Mouse (Mus musculus) adrenal gland, postnatal 10 days (tissue): ENCODE results near the gene Paqr7. TPM values are rescaled to one million over a fixed set of nuclear protein-coding genes. Genes with fewer than 3 reads are reported as not detected.
A peak's percentile ranks its signal among the peaks of the same experiment; 100 is the strongest.

ENCODE experiments used
- DNase-seq: peaks from one replicate; pipeline ENCODE4 v3.0.0; 2021; ENCODE audit warnings: mixed read lengths
- total RNA-seq, 2 experiments: library from RNA; stranded (reverse); gene quantifications; 2 replicates each; pipeline ENCODE4 v1.2.3; 2021

Paqr7 gene
- total RNA-seq, 2 experiments from 2014 or later, result 23.5 to 28.6 TPM

DNA sequence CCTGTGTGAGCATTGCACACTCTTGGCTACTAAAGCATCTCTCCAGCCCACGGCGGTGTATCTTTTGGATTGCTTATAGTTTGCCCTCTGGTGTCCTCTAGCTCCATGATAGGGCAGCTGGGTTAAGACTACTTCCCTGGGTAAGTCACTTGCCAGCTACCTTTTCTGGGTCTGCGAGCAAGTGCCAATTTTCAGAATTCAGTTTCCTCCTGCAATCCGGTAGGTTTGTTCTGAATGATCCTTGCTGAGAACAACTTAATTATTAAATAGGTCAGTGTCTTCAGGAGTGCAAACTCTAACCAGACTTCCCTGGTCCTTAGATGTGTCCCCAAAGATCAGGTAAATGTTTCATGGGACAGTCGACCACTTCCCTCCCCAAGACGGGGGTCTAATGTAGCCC, 4.6 kb downstream of the Paqr7 start:
- no peak for DNase-seq

DNA sequence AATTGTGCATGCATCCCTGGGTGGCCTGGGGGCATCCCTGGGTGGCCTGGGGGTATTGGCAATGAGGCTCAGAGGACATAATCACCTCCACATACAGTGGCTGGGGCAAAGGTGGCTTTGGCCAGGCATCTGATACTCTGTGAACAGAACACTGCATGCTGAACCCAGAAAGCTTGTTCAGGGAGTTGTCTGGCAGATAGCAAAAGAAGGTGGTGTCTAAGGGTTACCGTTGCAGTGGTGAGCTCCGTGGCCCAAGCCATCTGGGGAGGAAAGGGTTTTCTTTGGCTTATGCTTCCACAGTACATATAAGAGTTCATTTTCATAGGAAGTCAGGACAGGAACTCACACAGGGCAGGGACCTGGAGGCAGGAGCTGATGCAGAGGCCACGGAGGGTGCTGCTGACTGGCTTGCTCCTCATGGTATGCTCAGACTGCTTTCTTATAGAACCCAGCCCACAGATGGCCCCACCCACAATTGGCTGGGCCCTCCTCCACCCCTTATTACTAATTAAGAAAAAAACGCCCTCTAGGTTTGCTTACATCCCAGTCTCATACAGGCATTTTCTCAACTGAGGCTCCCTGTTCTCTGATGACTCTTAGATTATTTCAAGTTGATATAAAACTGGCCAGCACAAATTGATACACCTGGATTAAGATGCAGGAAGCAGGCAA, 7.3 kb downstream of the Paqr7 start:
- no peak for DNase-seq

DNA sequence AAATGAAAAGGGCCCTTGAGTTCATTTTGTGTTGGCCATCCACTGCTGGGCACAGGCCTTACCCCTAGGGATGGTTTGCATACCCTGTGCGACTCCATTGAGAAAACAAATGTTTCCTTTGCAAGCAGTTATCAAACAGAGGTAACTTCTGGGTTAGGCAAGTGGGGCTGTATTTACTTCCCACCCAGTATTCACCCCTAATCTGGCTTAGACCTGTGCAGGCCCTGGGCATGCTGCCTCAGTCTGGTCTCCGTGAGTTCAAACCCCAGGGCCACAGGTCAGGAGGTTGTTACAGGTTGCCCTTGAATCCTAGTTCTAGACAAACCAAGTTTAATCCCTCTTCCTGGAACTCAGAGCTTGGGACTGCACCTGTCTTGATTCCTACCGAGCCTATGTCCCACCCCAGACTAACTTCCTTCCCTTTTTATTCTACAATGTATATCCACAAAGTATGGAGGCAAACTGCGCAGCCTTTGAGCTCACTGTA, 8.8 kb downstream of the Paqr7 start:
- DNase-seq, result no peak

DNA sequence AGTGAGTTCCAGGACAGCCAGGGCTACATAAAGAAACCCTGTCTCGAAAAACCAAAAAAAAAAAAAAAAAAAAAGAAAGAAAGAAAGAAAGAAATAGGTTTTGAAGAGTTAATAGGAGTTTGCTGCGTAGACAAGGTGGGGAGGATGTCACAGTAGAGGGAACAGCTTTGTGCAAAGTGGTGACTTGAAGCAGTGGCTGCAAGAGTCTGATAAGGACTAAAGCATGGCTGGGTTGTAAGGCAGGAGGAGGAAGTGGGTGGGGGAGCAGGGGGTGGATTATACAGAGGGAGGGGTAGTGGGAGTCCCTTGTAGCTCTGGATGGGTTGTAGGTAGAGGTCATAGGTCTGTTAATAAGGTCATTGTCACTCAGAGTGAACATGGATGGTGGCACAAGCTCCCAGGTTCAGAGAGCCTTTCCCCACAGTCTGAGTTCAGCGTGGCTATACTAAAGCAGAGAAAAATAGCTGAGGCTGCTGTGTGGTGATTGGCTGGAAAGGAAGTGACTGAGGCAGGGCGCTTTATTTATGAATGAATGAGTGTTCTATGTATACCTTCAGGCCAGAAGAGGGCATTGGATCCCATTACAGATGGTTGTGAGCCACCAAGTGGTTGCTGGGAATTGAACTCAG, 9.6 kb downstream of the Paqr7 start:
- DNase-seq, result no peak

DNA sequence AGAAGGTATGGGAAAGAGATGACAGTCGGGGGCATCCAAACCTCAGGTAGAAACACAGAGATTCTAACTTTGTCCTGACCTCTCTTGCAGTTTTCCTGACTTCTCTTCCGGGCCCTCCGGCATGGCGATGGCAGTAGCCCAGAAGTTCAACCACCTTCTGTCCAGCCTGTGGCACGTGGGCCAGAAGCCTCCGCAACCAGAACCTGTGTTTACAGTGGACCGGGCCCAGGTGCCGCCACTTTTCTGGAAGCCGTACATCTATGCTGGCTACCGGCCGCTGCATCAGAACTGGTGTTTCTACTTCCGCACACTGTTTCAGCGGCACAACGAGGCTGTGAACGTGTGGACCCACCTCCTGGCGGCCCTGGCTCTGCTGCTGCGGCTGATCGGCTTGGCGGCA, 10.2 kb downstream of the Paqr7 start:
- no peak for DNase-seq

DNA sequence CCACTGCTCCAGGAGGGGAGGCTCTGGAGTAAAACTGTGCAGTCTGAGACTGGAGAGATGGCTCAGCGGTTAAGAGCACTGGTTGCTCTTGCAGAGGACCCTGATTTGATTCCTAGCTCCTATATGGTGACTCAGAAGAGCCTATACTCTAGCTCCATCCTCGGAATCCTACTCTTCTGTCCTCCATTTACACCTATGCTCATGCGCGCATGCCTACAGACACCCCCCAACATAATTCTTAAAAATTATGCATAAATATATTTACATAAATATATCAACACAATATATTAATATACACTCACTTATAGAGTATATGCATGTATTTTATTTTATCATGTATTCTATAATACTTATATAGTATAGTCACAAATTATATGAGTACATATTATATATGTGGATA, 13.9 kb downstream of the Paqr7 start:
- no peak for DNase-seq

DNA sequence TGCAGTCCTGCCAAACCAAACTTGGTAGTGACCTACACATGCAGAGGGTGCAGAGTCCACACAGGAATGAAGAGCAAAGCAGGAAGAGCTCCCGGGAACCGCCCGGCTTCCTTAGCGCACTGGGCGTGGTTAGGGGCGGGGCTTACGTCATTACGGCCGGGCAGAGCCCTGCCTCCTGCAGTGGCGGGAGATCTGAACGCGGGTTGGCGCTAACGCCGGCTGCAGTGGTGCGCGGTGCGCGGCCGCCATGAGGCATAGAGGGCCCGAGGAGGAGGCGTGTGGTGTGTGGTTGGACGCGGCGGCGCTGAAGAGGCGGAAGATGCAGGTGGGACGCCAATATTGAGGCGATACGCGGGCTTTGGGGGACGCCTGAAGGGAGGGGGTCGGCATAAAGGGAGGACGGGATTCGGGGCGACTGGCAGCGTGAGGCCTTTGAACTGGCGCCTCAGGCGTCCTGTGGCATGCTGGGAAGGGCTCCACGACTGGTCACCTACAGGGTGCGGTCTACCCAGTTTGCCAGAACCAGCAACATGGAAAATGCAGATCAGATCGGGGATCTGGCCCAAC, 14.4 kb downstream of the Paqr7 start, which contains the start of gene Aunip:
TSS of gene Aunip (plus strand) at position 155 of the 567 bp plus-strand sequence.
- peak; percentile 96 for DNase-seq

DNA sequence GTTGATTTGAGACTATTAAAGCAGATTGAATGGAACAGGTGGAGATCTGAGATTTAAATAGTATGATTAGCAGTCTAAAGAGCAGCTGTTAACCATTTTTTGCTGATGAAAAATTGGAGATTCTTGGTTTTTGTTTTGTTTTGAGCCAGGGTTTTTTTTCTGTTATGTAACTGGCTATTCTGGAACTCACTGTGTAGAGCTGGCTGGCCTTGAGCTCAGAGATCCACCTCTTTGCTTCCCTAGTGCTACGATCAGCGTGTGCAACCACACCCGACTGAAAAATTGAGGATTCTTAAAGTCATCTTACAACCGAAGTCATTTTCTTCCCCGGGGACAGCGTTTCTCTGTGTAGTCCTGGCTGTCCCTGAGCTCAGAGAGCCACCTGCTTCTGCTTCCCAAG, 15.2 kb downstream of the Paqr7 start:
- no peak for DNase-seq

DNA sequence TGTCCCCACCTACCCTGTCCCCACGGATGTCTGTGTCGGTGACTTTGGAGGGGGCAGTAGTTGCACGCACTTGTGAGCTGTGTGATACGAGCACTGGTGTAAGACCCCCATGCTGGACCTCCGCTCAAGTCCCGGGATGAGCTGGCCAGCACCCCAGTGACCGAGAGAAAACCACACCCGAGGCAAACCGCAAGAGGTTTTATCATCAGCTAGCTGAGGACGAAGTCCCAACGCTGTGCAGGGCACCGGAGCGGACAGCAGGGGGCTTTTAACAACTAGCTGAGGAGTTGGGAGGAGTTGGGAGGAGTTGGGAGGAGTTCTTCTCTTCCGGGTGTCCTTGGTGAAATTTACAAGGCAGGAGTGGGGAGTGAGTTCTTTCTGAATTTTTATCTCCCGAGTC, 16.3 kb downstream of the Paqr7 start:
- DNase-seq, result peak; percentile 86

DNA sequence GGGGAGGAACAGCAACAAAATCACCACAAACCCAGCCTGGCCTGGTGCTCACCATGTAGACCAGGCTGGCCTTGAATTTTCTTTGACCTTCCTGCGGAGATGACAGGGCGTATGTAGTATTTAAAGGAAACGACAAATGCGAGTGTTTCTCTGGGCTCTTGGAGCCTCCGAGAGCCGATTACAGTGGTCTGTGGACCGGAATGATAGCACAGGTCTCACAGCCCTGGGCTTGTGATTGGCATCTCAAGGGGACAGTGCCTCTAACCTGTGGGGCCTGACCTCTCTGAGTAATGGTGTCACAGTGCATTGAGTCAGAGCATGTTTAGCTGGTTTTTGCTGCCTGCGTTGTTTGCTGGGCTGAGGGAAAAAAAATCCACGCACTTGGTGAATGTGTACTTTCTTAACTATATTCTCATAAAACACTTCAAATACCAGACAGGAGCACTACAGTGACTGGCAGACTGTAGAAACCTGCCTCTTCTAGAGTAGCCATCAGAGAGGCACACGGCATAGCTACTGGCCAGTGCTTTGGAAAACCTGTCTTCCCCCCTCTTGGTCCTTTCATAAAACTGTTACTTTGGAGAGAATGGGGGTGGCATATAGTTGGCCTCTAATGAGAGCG, 17.9 kb downstream of the Paqr7 start:
- no peak for DNase-seq

DNA sequence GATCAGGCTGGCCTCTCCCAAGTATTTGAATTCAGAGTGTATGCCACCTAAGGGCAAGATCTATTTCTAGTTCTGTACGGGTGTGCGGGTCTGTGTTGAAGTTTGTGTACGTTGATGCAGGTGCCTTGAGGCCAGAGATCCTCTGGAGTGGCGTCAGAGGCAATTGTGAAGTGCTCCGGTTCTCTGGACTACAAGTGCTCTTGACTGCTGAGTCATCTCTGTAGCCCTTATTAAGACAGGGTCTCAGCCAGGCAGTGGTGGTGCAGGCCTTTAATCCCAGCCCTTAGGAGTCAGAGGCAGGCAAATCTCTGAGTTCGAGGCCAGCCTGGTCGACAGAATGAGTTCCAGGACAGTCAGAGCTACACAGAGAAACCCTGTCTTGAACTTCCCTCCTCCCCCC, 19.1 kb downstream of the Paqr7 start:
- DNase-seq, result no peak

DNA sequence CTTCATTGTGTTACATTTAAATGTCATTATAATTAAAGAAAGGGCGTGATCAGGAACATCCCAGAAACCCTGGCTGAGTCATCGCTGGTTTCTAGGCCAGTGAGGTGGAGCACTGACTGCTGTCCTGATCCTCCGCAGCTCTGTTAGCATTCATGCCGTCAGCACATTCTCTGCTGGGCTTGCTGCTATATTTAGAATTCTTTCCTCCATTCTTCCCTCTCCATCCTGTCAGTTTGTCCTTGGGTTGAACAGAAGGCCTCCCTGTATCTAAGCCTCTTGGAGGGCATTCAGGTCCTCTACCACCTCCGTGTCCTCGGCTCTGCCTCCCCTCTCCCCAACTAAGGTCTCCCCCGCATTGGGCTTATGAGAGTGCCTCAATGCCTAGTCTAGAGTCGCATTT, 20.5 kb downstream of the Paqr7 start:
- peak; percentile 70 for DNase-seq

DNA sequence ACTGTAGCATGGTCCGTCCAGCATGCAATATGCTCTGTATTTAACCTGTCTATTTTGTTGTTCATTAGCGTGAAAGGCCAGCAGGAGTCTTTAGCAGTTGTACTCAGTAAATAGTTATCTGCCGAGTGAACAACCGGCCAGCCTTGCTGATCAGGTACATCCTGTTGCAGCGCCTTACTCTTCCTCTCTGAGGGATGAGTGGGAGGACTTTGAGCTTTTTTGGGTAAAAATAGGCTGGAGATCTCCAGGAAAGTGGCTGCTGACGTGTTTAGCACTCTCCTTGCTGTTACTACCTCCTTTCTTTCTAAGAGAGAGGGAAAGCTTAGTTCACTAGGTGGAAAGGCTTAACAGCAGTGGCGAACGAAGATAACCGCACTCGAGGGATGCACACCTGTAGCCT, 21.2 kb downstream of the Paqr7 start:
- no peak for DNase-seq

DNA sequence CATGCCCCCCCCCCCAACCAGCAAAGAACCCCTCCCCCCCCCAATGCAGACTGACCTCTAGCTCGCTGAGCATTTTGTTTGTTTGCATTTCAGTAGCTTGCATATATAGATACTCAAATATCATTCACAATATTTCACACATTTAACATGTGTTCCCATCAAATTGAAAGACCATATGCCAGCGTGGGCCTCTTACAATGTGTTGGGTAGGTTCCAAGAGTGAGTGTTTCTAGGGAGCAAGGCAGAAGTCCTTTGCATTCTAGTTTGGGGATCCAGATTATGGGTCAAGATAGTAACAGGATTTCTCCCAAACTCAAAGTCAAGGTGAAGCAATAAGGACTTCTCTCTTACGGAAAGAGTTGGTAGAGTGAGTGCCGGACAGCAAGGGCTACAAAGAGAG, 22.0 kb downstream of the Paqr7 start:
- no peak for DNase-seq

DNA sequence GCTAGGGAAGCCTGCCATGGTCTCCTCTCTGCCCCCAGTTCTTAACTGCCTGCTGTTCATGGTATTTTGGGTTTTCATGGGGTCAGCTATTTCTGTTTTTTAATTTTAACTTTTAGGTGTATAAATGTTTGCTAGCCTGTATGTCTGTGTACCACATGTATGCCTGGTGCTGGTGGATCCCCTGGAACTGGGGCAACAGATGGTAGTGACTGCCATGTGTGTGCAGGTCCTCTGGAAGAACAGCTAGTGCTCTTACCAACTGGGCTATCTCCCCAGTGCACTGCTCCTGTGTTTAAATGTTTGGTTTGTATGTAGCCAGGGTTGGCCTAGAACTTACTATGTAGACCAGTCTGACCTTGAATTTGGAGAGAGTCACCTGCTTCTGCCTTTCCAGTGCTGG, 22.8 kb downstream of the Paqr7 start:
- DNase-seq, result no peak

DNA sequence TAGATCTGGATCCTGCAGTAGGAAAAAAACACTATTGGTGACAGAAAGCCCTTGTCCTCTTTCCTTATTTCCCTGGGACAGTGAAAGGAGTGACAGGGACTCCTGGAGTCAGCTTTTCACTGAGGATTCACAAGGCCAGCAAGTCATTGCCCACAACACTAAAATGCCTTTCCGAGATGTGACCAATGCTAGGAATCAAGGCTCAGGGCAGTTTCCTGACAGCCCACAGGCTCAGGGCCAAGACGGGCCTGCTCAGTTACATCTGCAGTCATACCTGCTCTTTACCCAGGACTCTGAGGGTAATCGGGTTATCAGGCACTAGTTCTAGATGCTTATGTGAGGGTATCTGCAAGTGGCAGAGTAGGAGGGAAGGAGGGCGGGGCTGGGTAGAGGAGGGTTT, 26.9 kb downstream of the Paqr7 start:
- DNase-seq, result no peak

DNA sequence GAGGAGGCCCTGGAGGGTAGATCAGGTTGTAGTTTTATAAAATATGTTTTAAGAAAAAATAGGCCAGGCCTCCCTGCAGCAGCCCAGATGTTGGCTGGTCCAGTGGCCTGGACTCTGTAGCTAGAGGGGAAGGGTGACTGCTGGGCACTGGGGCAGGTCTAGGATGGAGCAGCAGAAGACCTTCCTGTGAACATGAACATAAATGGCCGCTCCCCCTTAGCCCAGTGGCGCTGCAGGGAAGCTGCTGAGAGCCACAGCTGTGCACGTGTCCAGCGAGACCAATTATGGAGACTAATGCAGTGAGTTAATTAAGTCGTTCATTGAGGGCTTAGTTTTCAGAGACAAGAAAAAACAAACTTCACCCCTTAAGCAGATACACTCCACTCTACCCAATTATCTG, 29.3 kb downstream of the Paqr7 start:
- DNase-seq, result no peak

DNA sequence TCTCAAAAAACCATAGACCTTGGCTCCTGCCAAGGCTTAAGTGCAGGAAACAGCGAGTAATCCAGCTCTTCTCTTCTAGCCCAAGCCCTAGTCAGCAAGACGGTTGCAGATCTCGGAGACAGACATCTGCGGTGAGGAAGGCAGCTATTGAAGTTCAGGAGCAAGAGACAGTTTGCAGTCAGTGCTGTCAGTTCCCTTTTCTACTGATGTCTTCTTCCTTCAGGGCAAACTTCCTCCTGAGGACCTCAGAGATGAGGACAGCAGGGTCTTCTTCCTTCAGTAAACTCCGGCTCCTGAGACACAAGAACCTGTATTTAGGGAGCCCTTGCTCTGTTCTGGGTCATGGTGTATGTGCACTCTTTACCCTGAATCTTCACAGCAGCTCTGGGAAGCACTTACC, 29.7 kb downstream of the Paqr7 start:
- no peak for DNase-seq

DNA sequence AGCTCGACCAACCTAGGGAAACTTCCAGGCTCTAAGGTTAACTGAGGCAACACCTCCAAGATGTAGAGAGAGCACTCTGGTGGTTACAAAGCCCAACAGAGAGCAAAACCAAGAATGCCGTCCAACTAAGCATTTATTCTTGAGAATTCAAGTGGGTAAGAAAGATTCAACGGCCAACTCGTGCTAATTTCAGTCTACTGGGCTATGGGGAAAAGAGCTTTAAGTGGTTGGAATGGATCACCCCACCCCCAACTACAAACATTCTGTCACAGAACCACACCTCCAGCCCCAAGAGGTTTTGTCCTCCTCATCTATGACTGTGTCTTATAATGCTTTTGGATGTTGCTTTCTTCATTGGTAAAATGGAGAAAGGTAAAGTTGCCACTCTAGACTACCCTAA, 36.4 kb downstream of the Paqr7 start:
- DNase-seq, result no peak

DNA sequence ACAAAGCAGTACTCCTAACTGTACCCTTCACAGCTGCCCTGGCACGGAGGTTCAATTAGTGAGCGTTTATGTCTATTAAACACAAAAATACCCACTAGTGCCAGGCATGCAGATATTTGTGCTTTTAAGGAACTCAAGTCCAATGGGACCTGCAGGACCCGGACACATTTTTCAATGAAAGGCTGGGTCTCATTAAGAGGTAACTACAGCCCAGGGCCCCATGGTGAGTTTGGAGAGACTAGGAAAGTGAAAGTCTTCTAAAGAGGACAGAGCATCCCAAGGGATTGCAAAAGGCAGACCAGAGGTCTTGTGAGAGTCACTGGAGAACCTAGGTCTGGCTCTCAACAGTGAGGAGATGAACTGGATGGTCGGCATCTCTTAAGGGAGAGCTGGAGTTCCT, 36.9 kb downstream of the Paqr7 start:
- DNase-seq, result no peak

DNA sequence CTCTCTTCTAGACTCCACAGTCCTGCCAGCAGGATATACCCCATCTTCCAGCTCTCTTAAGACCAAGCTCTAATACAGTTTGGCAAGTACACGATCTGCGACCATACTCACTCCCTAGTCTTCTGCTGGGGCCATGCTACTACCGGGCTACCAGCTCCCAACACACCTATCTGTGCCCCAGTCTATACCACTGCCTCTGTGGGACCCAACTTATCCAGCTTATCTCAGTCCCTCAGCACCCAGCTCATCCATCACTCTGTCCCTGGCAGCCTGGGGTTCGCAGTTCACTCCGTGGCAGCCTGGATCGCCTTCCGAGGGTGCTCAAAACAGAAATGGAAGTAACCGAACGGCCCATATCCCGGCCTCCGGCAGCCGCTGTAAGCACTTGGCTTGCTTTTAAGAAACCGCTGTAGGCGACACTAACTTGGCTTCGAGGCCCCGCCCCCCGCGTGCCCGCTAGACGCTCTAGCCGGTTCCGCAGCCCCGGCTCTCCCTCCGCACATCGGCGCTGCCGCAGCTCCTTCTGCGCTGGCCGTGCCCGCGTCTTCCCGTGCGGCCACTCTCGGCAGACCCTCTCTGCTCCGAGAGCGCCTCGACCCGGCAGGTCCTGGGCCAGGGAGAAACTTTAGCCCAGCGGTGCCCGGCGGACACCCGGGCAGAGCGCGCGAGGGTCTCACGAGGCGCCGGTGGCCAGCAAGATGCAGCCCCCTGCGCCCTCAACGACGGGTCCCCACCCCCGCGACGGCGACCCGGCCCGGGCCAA, 37.8 kb downstream of the Paqr7 start:
- DNase-seq, result peak; percentile 87

DNA sequence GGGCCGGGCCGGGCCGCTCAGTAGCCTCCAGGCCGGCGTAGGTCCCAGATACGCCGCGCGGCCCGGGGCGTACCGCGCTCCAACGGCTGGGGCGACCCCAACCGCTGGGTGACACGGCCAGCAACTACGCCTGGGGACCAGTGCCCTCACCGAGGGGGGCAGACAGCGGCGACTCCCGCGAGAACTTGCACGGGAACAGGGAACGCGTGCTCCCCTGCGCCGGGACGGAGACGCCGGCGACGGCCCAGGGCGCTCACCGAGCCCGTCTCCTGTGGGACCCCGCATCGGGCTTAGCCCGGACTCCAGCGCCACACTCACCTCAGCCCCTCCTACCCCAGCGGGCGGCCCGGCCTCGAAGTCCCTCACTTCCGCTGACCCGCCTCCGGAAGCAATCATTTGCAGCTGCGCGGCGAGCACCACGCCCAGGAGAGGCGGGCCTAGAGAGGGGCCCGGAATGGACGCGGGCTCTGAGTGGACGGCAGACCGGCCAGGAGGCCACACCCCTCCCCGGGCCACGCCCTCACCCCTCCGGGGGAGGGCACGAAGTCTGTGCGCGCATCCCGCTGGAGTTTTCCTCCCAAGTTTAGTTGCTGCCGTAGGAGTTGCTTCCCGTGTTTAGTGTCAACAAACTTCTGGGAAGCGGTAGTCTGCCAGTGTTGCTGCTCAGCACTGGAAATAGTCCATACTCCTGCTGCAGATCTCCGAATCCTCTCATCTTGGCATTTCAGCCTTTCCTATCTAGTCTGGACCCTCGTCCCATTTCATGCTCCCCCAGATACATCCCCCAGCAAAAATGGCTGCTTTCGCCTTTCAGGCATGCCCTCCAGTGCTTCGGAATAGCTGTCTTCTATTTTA, 38.7 kb downstream of the Paqr7 start, which contains the start of gene Mtfr1l:
TSS of gene Mtfr1l (minus strand) at position 456 of the 855 bp plus-strand sequence.
- peak; percentile 99 for DNase-seq
